Mouse (Mus musculus): ENCODE measurements around the gene Neu1. TPM values are rescaled to one million over a fixed set of nuclear protein-coding genes. Genes with fewer than 3 reads are reported as not detected.
"Not testable (repeated sequence)": the region's sequence is repeated elsewhere in the genome, so short reads cannot be mapped to it uniquely, and the experiment has no call there.

The Neu1 gene
- polyA plus RNA-seq, 1 experiment from 2014 or later, result 11.6 TPM

- Histone ChIP-seq H3K27me3 (ENCODE audit: insufficient read depth, low read length) (peaks cover 7% of the 10 kb centered on the region; the same call in 1 of the 2 replicates), H3K36me3 (ENCODE audit: insufficient read depth) (no peaks in the 10 kb centered on the region), H3K4me1 (ENCODE audit: insufficient read depth) (no peaks in the 10 kb centered on the region), H3K4me3 (ENCODE audit: low read depth, low read length) (peak overlapping the region; percentile 41), H3K27ac (ENCODE audit: low read depth) (peak overlapping the region; percentile 96), H3K9ac (peak overlapping the region; percentile 63), H3K4me2 (peak overlapping the region; percentile 79), H3K9me3 (ENCODE audit: low read depth, low read length) (no peaks in the 10 kb centered on the region)
- no peak for TF ChIP-seq CTCF (IDR thresholded peaks at IDR 0.05; ENCODE audit: low read depth)
- DNase-seq (peak; percentile 54), ATAC-seq (ENCODE audit: insufficient read depth) (peak; percentile 35; the same call in 1 of the 2 replicates)
- 10% methylated on average over 12 of the region's 12 CpGs for WGBS
These were observed 28.9 kb downstream of the Neu1 start for GRCm38 (mm10) chr17:34959881-34960515.

GRCm38 (mm10) chr17:34960702-34961493, 29.8 kb downstream of the Neu1 start:
- H3K27me3 ChIP-seq (ENCODE audit: insufficient read depth, low read length), result peaks cover 4% of the 10 kb centered on the region; the same call in 1 of the 2 replicates
- H3K4me2 ChIP-seq, result no peak overlapping the region; the same call in 1 of the 2 replicates
- ATAC-seq (ENCODE audit: insufficient read depth) (no peak), DNase-seq (no peak)
- TF ChIP-seq CTCF (IDR thresholded peaks at IDR 0.05; ENCODE audit: low read depth), result no peak
- H3K36me3 ChIP-seq (ENCODE audit: insufficient read depth), result no peaks in the 10 kb centered on the region
- no peak overlapping the region for H3K4me3 ChIP-seq (ENCODE audit: low read depth, low read length)
- no peak overlapping the region for H3K27ac ChIP-seq (ENCODE audit: low read depth)
- H3K4me1 ChIP-seq (ENCODE audit: insufficient read depth), result no peaks in the 10 kb centered on the region
- H3K9ac ChIP-seq, result no peak overlapping the region
- H3K9me3 ChIP-seq (ENCODE audit: low read depth, low read length), result no peaks in the 10 kb centered on the region

GRCm38 (mm10) chr17:34962125-34962524, 31.1 kb downstream of the Neu1 start:
- Histone ChIP-seq H3K4me3 (ENCODE audit: low read depth, low read length) (no peak overlapping the region), H3K4me2 (no peak overlapping the region), H3K36me3 (ENCODE audit: insufficient read depth) (no peaks in the 10 kb centered on the region), H3K9ac (no peak overlapping the region), H3K4me1 (ENCODE audit: insufficient read depth) (no peaks in the 10 kb centered on the region), H3K27me3 (ENCODE audit: insufficient read depth, low read length) (no peaks in the 10 kb centered on the region), H3K9me3 (ENCODE audit: low read depth, low read length) (no peaks in the 10 kb centered on the region), H3K27ac (ENCODE audit: low read depth) (no peak overlapping the region)
- no peak for ATAC-seq (ENCODE audit: insufficient read depth)
- whole genome bisulfite sequencing, result 30% methylated on average over 3 of the region's 3 CpGs
- no peak for DNase-seq
- no peak for TF ChIP-seq CTCF (IDR thresholded peaks at IDR 0.05; ENCODE audit: low read depth)

GRCm38 (mm10) chr17:34962841-34963240, 31.8 kb downstream of the Neu1 start:
- Histone ChIP-seq H3K27ac (ENCODE audit: low read depth) (no peak overlapping the region), H3K4me3 (ENCODE audit: low read depth, low read length) (no peak overlapping the region), H3K27me3 (ENCODE audit: insufficient read depth, low read length) (peaks cover 4% of the 10 kb centered on the region), H3K4me2 (no peak overlapping the region), H3K36me3 (ENCODE audit: insufficient read depth) (no peaks in the 10 kb centered on the region), H3K4me1 (ENCODE audit: insufficient read depth) (no peaks in the 10 kb centered on the region), H3K9me3 (ENCODE audit: low read depth, low read length) (no peaks in the 10 kb centered on the region), H3K9ac (no peak overlapping the region)
- TF ChIP-seq CTCF (IDR thresholded peaks at IDR 0.05; ENCODE audit: low read depth), result no peak
- 68% methylated on average over 1 of the region's 1 CpGs for WGBS
- DNase-seq, result no peak
- ATAC-seq (ENCODE audit: insufficient read depth), result no peak

GRCm38 (mm10) chr17:34964640-34965049, 33.6 kb downstream of the Neu1 start:
- H3K36me3 ChIP-seq (ENCODE audit: insufficient read depth), result no peaks in the 10 kb centered on the region
- DNase-seq, result no peak
- peaks cover 22% of the 10 kb centered on the region for H3K27me3 ChIP-seq (ENCODE audit: insufficient read depth, low read length)
- WGBS, result 15% methylated on average over 1 of the region's 1 CpGs
- no peak overlapping the region for H3K4me3 ChIP-seq (ENCODE audit: low read depth, low read length)
- no peak overlapping the region for H3K4me2 ChIP-seq
- no peak for ATAC-seq (ENCODE audit: insufficient read depth)
- no peaks in the 10 kb centered on the region for H3K4me1 ChIP-seq (ENCODE audit: insufficient read depth)
- H3K27ac ChIP-seq (ENCODE audit: low read depth), result no peak overlapping the region
- no peaks in the 10 kb centered on the region for H3K9me3 ChIP-seq (ENCODE audit: low read depth, low read length)
- no peak for TF ChIP-seq CTCF (IDR thresholded peaks at IDR 0.05; ENCODE audit: low read depth)
- peak overlapping the region; percentile 18; the same call in 1 of the 2 replicates for H3K9ac ChIP-seq

GRCm38 (mm10) chr17:34965627-34966026, 34.6 kb downstream of the Neu1 start:
- DNase-seq (no peak), ATAC-seq (ENCODE audit: insufficient read depth) (no peak)
- H3K4me1 ChIP-seq (ENCODE audit: insufficient read depth), result no peaks in the 10 kb centered on the region
- H3K36me3 ChIP-seq (ENCODE audit: insufficient read depth), result no peaks in the 10 kb centered on the region
- H3K27ac ChIP-seq (ENCODE audit: low read depth), result no peak overlapping the region
- H3K9me3 ChIP-seq (ENCODE audit: low read depth, low read length), result no peaks in the 10 kb centered on the region
- H3K4me2 ChIP-seq, result no peak overlapping the region
- no peak for TF ChIP-seq CTCF (IDR thresholded peaks at IDR 0.05; ENCODE audit: low read depth)
- WGBS, result 61% methylated on average over 5 of the region's 5 CpGs
- H3K9ac ChIP-seq, result no peak overlapping the region
- no peak overlapping the region for H3K4me3 ChIP-seq (ENCODE audit: low read depth, low read length)
- peaks cover 25% of the 10 kb centered on the region for H3K27me3 ChIP-seq (ENCODE audit: insufficient read depth, low read length)

GRCm38 (mm10) chr17:34969822-34970221, 38.8 kb downstream of the Neu1 start, which contains the start of gene Gm20481:
Gm20481 (plus strand) TSS chr17:34969912.
- H3K27ac ChIP-seq (ENCODE audit: low read depth); H3K36me3 ChIP-seq (ENCODE audit: insufficient read depth); ATAC-seq (ENCODE audit: insufficient read depth); H3K4me3 ChIP-seq (ENCODE audit: low read depth, low read length); DNase-seq; H3K4me1 ChIP-seq (ENCODE audit: insufficient read depth); H3K9me3 ChIP-seq (ENCODE audit: low read depth, low read length); H3K9ac ChIP-seq; H3K4me2 ChIP-seq: not testable (repeated sequence)
- H3K27me3 ChIP-seq (ENCODE audit: insufficient read depth, low read length), result peaks cover 25% of the 10 kb centered on the region
- 50% methylated on average over 6 of the region's 11 CpGs for WGBS

GRCm38 (mm10) chr17:34970850-34971249, 39.8 kb downstream of the Neu1 start:
- WGBS, result 33% methylated on average over 21 of the region's 37 CpGs
- ATAC-seq (ENCODE audit: insufficient read depth); H3K4me2 ChIP-seq; H3K4me1 ChIP-seq (ENCODE audit: insufficient read depth); H3K4me3 ChIP-seq (ENCODE audit: low read depth, low read length); DNase-seq; H3K36me3 ChIP-seq (ENCODE audit: insufficient read depth); H3K27ac ChIP-seq (ENCODE audit: low read depth); H3K9ac ChIP-seq; H3K9me3 ChIP-seq (ENCODE audit: low read depth, low read length): not testable (repeated sequence)
- peaks cover 25% of the 10 kb centered on the region for H3K27me3 ChIP-seq (ENCODE audit: insufficient read depth, low read length)

- H3K27me3 ChIP-seq (ENCODE audit: insufficient read depth, low read length), result peaks cover 25% of the 10 kb centered on the region
- H3K27ac ChIP-seq (ENCODE audit: low read depth); H3K4me1 ChIP-seq (ENCODE audit: insufficient read depth); DNase-seq; H3K9ac ChIP-seq; H3K36me3 ChIP-seq (ENCODE audit: insufficient read depth); H3K9me3 ChIP-seq (ENCODE audit: low read depth, low read length); ATAC-seq (ENCODE audit: insufficient read depth): not testable (repeated sequence)
- H3K4me2 ChIP-seq, result peak overlapping the region; percentile 82
- H3K4me3 ChIP-seq (ENCODE audit: low read depth, low read length), result peak overlapping the region; percentile 33; the same call in 1 of the 2 replicates
- 0% methylated on average over 28 of the region's 43 CpGs for WGBS
These were observed 40.6 kb downstream of the Neu1 start for GRCm38 (mm10) chr17:34971694-34972068.
